ENCODE assay signal across 27 mouse cellular contexts in the genomic region with DNA sequence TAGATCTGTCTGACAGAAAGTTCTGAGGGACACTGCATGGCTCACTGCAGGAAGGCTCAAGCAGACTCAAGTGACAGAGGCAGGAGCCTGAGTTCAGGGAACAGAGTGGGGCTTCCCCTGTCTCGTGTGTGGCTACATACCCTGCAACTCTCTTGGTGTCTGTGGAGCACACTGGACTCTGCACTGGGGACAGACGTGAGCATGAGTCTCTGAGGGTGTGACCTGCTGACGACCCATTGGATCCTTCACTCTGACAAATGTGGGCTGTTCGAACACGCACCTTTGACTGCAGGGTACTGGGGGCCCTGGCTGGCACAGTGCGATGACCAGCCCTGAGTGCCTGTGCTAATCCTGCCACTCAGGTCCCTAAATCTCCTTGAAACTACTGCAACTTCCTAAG.
DNase-seq lines count a peak whose midpoint lies in the region; ATAC-seq and TF ChIP-seq lines count a peak whose summit lies in the region.
"Had no signal": no experiment of that assay in that cellular context is flagged by ENCODE, and none has a peak within 500 bp of the region (broad histone marks: within the 10 kb centered on the region; RNA-seq: fewer than 3 reads in every experiment).

No protein-coding gene starts in this region.

- TF ChIP-seq CTCF in intestine, postnatal 0 days (IDR thresholded peaks at IDR 0.05; ENCODE audit: low read depth): no peak

- no peaks in the 10 kb centered on the region for H3K36me3 ChIP-seq in midbrain, embryonic 11.5 days (ENCODE audit: control insufficient read depth, insufficient read depth, low read length)
- H3K36me3 ChIP-seq in midbrain, embryonic 16.5 days (ENCODE audit: control insufficient read depth, insufficient read depth, low read length): no peaks in the 10 kb centered on the region
- no peaks in the 10 kb centered on the region for H3K36me3 ChIP-seq in intestine, postnatal 0 days (ENCODE audit: control insufficient read depth, insufficient read depth)
- H3K36me3 ChIP-seq in stomach, embryonic 16.5 days (ENCODE audit: control insufficient read depth, insufficient read depth, low read length): no peaks in the 10 kb centered on the region
- H3K36me3 ChIP-seq: embryonic facial prominence, embryonic 12.5 days; embryonic facial prominence, embryonic 15.5 days; heart, embryonic 12.5 days; heart, embryonic 15.5 days had no signal

- H3K4me3 ChIP-seq in midbrain, embryonic 11.5 days (ENCODE audit: low read depth, low read length): no peak overlapping the region
- H3K4me3 ChIP-seq in midbrain, embryonic 16.5 days (ENCODE audit: low read depth, low read length): no peak overlapping the region
- no peak overlapping the region for H3K4me3 ChIP-seq in intestine, postnatal 0 days (ENCODE audit: low read depth, low read length)
- H3K4me3 ChIP-seq in stomach, embryonic 16.5 days (replicated peaks; ENCODE audit: low read length): no peak overlapping the region
- H3K4me3 ChIP-seq: embryonic facial prominence, embryonic 12.5 days; embryonic facial prominence, embryonic 15.5 days; gastrocnemius, adult 2 months; heart, adult 2 months; heart, embryonic 12.5 days; heart, embryonic 15.5 days had no signal

- no peak overlapping the region for H3K27ac ChIP-seq in midbrain, embryonic 11.5 days (ENCODE audit: low read depth, low read length)
- H3K27ac ChIP-seq in midbrain, embryonic 16.5 days (ENCODE audit: low read length): no peak overlapping the region
- no peak overlapping the region for H3K27ac ChIP-seq in intestine, postnatal 0 days (ENCODE audit: low read depth, low read length)
- peak overlapping the region; percentile 26; the same call in 1 of the 2 replicates for H3K27ac ChIP-seq in stomach, embryonic 16.5 days (ENCODE audit: low read length)
- H3K27ac ChIP-seq: embryonic facial prominence, embryonic 12.5 days; embryonic facial prominence, embryonic 15.5 days; gastrocnemius, adult 2 months; heart, adult 2 months; heart, embryonic 15.5 days; hindbrain, embryonic 14.5 days; hindbrain, postnatal 0 days had no signal

- no peak for ATAC-seq in midbrain, embryonic 11.5 days (ENCODE audit: low FRiP score)
- ATAC-seq in midbrain, embryonic 16.5 days: no peak
- peak; percentile 75 for ATAC-seq in intestine, postnatal 0 days
- ATAC-seq in stomach, embryonic 16.5 days (ENCODE audit: insufficient read depth, low FRiP score): peak; percentile 48; the same call in 1 of the 2 replicates
- ATAC-seq: activated CD4-positive, CD25-positive, alpha-beta regulatory T cell, adult 4 months; CD4-positive, CD25-positive, alpha-beta regulatory T cell, adult 4 months; forebrain, embryonic 14.5 days; forebrain, postnatal 0 days; hindbrain, postnatal 0 days; inflammation-experienced regulatory T-cells, adult 6 months had no signal

- no peaks in the 10 kb centered on the region for H3K27me3 ChIP-seq in midbrain, embryonic 11.5 days (ENCODE audit: control insufficient read depth, insufficient read depth, low read length)
- no peaks in the 10 kb centered on the region for H3K27me3 ChIP-seq in midbrain, embryonic 16.5 days (ENCODE audit: control insufficient read depth, insufficient read depth, low read depth, low read length)
- no peaks in the 10 kb centered on the region for H3K27me3 ChIP-seq in intestine, postnatal 0 days (replicated peaks; ENCODE audit: control insufficient read depth, insufficient read depth, low read length)
- no peaks in the 10 kb centered on the region for H3K27me3 ChIP-seq in stomach, embryonic 16.5 days (ENCODE audit: control insufficient read depth, insufficient read depth, low read length)
- H3K27me3 ChIP-seq: embryonic facial prominence, embryonic 12.5 days; embryonic facial prominence, embryonic 15.5 days; heart, embryonic 12.5 days; heart, embryonic 15.5 days had no signal

- H3K4me1 ChIP-seq in midbrain, embryonic 11.5 days (ENCODE audit: control insufficient read depth, insufficient read depth, low read length): no peaks in the 10 kb centered on the region
- H3K4me1 ChIP-seq in midbrain, embryonic 16.5 days (ENCODE audit: control insufficient read depth, insufficient read depth, low read length): peaks cover 2% of the 10 kb centered on the region; the same call in 1 of the 2 replicates
- H3K4me1 ChIP-seq in intestine, postnatal 0 days (replicated peaks; ENCODE audit: control insufficient read depth, insufficient read depth, low read length): no peaks in the 10 kb centered on the region
- no peaks in the 10 kb centered on the region for H3K4me1 ChIP-seq in stomach, embryonic 16.5 days (ENCODE audit: control insufficient read depth, insufficient read depth, low read length)
- H3K4me1 ChIP-seq: embryonic facial prominence, embryonic 12.5 days; embryonic facial prominence, embryonic 15.5 days; heart, embryonic 15.5 days had no signal

- no peak overlapping the region for H3K9ac ChIP-seq in midbrain, embryonic 11.5 days (ENCODE audit: low read length)
- no peak overlapping the region for H3K9ac ChIP-seq in midbrain, embryonic 16.5 days (ENCODE audit: low read depth, low read length)
- no peak overlapping the region for H3K9ac ChIP-seq in intestine, postnatal 0 days (ENCODE audit: low read depth, low read length)
- H3K9ac ChIP-seq in stomach, embryonic 16.5 days (ENCODE audit: low read length): no peak overlapping the region
- H3K9ac ChIP-seq: embryonic facial prominence, embryonic 12.5 days; embryonic facial prominence, embryonic 15.5 days; forebrain, postnatal 0 days; heart, embryonic 12.5 days; heart, embryonic 15.5 days; hindbrain, embryonic 14.5 days had no signal

- H3K9me3 ChIP-seq in midbrain, embryonic 11.5 days (ENCODE audit: control insufficient read depth, low read length): no peaks in the 10 kb centered on the region
- H3K9me3 ChIP-seq in midbrain, embryonic 16.5 days (replicated peaks; ENCODE audit: control insufficient read depth, low read length, poor library complexity, severe bottlenecking): no peaks in the 10 kb centered on the region
- no peaks in the 10 kb centered on the region for H3K9me3 ChIP-seq in intestine, postnatal 0 days (ENCODE audit: control insufficient read depth)
- no peaks in the 10 kb centered on the region for H3K9me3 ChIP-seq in stomach, embryonic 16.5 days (replicated peaks; ENCODE audit: control insufficient read depth, low read length)
- H3K9me3 ChIP-seq: embryonic facial prominence, embryonic 12.5 days; embryonic facial prominence, embryonic 15.5 days; heart, embryonic 12.5 days; heart, embryonic 15.5 days had no signal

- 85% methylated on average over 6 of the region's 6 CpGs for WGBS in midbrain, embryonic 11.5 days
- WGBS in midbrain, embryonic 16.5 days: 86% methylated on average over 6 of the region's 6 CpGs
- WGBS in intestine, postnatal 0 days: 34% methylated on average over 6 of the region's 6 CpGs
- WGBS in stomach, embryonic 16.5 days: 49% methylated on average over 6 of the region's 6 CpGs

- no peak overlapping the region for H3K4me2 ChIP-seq in midbrain, embryonic 11.5 days
- no peak overlapping the region for H3K4me2 ChIP-seq in midbrain, embryonic 16.5 days (ENCODE audit: low read length)
- H3K4me2 ChIP-seq in intestine, postnatal 0 days (replicated peaks; ENCODE audit: low read depth): no peak overlapping the region
- H3K4me2 ChIP-seq in stomach, embryonic 16.5 days (ENCODE audit: low read depth, low read length): no peak overlapping the region
- H3K4me2 ChIP-seq: embryonic facial prominence, embryonic 12.5 days; embryonic facial prominence, embryonic 15.5 days; heart, embryonic 12.5 days; heart, embryonic 15.5 days; hindbrain, embryonic 14.5 days had no signal

- DNase-seq in midbrain, embryonic 11.5 days (ENCODE audit: low spot score, missing footprints): peak; percentile 73
- no peak for DNase-seq in kidney, postnatal 25 days
- DNase-seq in adrenal gland, postnatal 4 days (ENCODE audit: low spot score in 2 of 2): no peak
- DNase-seq: adrenal gland, adult 8-10 months; adrenal gland, postnatal 25 days; cerebellum, adult 18-20 months; cerebellum, adult 9-11 months; cerebellum, postnatal 25 days; forebrain, postnatal 0 days; gastrocnemius, adult 2 months; gastrocnemius, postnatal 14 days; heart, adult 2 months; heart, postnatal 14 days; heart, postnatal 4 days had no signal

Comparison
In these comparisons a context has a peak if more than half of its experiments do, and no peak if none do; other contexts are left out.
1. ATAC-seq: peak in intestine, postnatal 0 days (single experiment) and stomach, embryonic 16.5 days (single experiment); none in midbrain, embryonic 11.5 days (single experiment) and midbrain, embryonic 16.5 days (single experiment).